Mouse (Mus musculus) adrenal gland, postnatal 36 days (tissue): ENCODE results near the gene Ccn2. TPM values are rescaled to one million over a fixed set of nuclear protein-coding genes. Genes with fewer than 3 reads are reported as not detected.

Experiments used
- DNase-seq, 2 experiments: peaks; one replicate each; pipeline ENCODE4 v3.0.0; 2021; ENCODE audit warnings: mixed read lengths in 1 of 2
- long read RNA-seq, 2 experiments: library from polyadenylated mRNA; stranded (forward); transcript quantifications; one replicate each; pipeline ENCODE4 v2.0.0; 2021; ENCODE audit warnings: borderline sequencing depth in 2 of 2
- total RNA-seq, 2 experiments: library from RNA; stranded (reverse); gene quantifications; 2 replicates each; pipeline ENCODE4 v1.2.3; 2021

The Ccn2 gene
- 10 to 100 TPM; 53.2 to 57.8 TPM for total RNA-seq
- long read RNA-seq, experiment 1, transcript Ccn2-201 (5 exons, 2,398 nt): major isoform, 52 of 71 reads
- long read RNA-seq, experiment 1, partial matches to known transcripts: 11 of 71 reads
- long read RNA-seq, experiment 1, other reads (novel, unspliced or antisense): 8 of 71 reads
- long read RNA-seq, experiment 2, transcript Ccn2-201 (5 exons, 2,398 nt): major isoform, 8 of 14 reads
- long read RNA-seq, experiment 2, partial matches to known transcripts: 6 of 14 reads
- long read RNA-seq, experiment 2, other reads (novel, unspliced or antisense): 0 of 14 reads

DNA sequence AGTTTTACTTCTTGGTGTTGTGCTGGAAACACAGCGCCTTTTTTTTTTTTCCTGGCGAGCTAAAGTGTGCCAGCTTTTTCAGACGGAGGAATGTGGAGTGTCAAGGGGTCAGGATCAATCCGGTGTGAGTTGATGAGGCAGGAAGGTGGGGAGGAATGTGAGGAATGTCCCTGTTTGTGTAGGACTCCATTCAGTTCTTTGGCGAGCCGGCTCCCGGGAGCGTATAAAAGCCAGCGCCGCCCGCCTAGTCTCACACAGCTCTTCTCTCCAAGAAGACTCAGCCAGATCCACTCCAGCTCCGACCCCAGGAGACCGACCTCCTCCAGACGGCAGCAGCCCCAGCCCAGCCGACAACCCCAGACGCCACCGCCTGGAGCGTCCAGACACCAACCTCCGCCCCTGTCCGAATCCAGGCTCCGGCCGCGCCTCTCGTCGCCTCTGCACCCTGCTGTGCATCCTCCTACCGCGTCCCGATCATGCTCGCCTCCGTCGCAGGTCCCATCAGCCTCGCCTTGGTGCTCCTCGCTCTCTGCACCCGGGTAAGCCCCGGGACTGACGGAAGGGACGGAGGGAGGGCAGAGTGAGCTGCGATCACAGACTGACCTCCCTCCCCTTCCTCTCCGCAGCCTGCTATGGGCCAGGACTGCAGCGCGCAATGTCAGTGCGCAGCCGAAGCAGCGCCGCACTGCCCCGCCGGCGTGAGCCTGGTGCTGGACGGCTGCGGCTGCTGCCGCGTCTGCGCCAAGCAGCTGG, at the start of gene Ccn2:
Gene Ccn2 (plus strand): TSS at position 193 of the 753 bp plus-strand sequence.
- peak; percentile 67 to 73 for DNase-seq

DNA sequence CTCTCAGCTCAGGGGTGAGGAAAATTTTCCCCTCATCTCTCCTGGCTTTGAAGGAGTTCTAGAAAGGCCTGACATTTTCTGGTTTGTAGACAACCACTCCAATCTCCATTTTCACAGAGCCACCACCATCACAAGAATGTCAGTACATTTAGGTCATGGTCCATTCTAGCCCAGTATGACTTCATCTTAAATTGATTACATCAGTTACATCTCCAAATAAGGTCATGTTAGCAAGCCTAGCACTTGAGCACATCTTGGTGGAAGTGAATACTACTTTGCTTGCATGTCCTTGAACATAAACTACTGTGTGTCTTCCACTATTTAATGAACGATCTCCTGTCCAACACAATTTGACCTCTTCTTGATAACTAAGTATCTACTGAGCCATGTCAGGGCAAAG, 42.4 kb upstream of the Ccn2 start:
- no peak for DNase-seq

DNA sequence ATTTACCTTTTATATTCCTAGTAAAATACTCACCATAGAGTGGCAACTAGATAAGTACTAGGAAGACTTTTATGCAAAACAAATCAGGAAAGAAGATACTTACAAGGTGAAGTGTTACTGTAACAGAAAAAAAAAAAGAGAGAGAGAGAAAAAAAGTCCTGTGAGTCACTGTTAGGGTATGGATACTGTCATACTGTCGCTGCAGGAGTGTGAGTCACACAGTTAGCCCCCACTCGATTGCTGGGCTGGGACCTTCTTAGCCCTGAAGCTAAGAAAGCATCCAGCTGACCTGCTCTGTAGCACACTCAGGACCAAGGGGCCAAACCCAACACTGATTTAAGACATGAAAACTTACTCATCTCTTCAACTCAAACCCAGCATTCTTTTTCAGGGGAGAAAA, 41.2 kb upstream of the Ccn2 start:
- no peak for DNase-seq

DNA sequence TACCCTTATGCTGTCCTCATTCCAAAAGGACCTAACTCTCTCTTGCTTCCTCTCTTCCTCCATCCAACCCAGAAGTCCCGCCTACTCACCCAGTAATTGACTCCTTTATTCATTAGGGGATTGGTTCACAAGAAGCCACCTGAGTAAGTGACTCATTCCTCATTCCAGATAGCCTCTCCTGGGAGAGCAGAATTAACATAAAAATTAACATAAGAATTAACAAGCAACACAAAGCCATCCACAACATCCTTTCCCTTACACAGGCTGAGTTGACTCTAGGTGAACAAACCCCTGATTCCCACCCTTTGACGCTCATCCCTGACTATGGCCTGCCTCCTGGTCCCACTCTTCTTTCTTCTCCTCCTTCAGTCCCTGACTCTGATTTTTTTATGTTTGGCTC, 36.9 kb upstream of the Ccn2 start:
- no peak for DNase-seq

DNA sequence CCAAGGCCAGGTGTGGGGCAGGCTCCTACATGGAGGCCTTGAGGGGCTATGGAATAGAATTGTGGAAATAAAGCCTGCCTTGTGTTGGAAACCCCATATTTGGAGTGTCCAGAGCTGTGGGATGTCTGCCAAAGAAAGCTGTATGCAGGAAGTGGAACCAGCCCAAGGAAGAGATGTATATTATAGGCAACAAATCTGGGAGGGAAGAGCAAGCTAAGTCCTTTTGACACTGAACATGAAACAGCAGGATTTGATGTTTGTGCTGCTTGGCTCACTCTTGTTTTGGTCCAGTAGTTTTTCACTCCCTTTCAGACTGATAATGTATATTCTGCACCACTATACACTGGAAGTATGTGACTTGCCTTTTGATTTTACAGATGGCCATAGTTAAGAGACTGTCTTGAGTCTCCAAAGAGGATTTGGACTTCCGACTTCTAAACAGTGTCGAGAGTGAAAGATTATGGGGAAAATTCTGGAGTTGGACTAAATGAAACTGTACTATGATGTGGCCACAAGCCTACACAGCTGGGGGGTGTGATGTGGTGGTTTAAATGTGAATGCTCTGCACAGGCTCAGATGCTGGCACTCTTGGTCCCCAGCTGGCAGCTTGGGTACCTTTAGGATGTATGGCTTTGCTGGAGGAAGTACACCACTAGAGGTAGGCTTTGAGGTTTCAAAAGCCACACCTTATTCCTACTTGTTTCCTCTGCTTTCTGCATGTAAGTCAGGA, 25.4 kb upstream of the Ccn2 start:
- no peak for DNase-seq

DNA sequence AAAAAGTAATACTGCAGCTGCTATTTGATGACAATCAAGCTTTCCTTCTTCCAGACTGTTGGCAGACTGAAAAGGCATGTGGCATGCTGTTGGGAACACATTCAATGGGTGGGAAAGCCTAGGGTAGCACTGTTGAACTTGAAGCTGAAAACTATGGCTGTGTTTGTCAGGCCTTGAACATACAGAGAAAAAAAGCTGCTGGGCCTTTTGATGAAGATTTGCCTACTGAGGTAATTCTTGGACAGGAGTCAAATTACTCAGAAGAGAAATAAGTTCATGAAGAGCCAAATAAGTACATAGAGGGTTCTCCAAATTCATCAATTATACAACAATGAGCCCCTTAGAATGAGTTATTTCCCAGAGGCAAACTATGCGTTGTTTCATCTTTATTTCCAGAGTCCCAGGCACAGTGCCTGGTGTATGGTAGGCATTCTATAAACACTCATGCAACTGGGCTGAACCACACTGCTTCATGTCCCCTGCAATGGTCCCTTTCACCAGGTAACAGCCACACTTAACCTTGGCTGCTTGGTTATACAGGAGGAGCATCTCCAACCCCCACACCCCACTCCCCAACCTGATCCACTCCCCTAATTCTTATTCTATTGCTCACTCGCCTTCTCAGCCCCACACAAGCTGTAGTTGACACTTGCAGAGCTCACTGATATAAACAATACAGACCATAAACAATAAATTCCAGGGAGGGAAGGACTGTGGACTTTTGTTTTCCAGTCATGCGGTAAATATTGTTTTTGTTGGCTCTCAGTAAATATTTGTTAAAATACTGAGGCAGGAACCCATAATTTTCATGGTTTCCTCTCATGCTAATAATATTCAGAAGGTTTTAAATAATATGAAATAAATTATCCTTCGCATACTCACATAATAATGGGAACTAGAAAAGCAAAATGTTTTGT, 22.9 kb upstream of the Ccn2 start:
- no peak for DNase-seq

DNA sequence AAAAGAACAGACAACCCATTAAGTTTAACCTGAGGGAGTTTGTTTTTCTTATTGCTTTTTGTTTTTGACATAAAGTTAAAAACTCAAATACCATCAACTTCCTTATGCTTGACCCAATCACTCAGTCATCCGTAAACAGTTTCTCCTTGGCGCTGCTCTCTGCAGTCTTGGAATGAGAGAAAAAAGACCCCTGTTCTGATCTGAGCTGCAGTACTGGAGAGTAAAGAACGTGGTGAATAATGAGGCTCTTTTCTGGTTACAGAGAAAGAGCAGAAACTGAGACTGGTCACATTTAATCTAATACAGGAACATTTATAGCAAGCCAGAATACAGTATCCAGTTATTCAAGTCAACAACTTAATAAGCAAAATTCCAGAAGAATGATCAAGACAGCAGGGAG, 21.8 kb upstream of the Ccn2 start:
- no peak for DNase-seq

DNA sequence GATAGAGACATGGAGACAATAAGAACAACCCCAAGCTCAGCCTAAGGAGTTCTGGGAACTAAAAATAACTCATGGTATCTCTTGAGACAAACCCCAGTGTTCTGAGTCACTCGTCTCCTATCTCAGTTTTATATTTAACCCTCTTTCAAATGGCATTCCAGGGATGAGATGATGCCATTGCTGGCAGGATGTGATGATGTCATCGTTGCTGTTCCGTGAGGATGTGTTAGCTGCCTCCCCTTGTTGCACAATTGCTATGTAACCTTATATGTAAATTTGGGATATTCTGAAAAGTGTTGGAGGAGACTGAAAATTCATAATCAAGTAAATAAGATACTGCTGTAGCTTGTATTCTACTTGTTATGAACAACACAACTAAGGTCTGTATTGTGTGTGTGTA, 14.2 kb upstream of the Ccn2 start:
- no peak for DNase-seq

DNA sequence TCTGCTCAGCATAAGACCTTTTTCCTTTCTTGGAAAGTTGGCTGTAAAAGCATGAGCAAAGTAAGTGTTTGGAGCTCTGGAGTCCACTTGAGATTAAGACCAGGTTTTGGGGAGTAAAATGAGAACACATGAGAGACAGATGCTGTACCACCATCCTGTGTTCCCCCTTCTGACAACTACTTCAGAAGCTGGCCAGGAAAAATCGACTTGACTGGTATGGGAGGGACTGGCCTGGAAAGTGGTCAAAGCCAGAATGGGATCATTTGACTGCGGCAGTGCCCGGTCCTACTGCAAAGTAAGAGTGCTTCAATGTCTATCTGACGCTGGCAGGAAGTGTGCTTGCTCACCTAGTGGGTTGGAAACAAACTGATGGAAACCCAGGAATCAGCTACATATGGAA, 6.4 kb upstream of the Ccn2 start:
- DNase-seq: no peak

DNA sequence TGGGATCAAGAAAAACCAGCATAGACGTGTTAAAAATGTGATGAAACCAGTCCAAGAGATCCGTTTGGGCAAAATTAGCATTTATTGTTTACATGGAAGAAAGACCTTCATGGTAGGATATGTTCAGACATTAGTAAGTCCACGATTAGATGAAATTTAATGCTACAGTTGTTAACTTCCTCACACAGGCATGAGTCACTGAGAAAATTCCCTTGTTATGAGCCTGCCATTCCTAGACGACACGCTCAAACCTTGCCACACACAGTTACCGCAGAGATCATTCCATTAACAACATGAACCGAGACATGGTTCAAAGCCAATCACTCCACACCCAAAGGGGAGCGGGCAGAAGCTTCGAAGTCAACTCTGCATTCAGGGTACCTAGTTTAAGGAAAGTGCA, 6.0 kb upstream of the Ccn2 start:
- no peak for DNase-seq

DNA sequence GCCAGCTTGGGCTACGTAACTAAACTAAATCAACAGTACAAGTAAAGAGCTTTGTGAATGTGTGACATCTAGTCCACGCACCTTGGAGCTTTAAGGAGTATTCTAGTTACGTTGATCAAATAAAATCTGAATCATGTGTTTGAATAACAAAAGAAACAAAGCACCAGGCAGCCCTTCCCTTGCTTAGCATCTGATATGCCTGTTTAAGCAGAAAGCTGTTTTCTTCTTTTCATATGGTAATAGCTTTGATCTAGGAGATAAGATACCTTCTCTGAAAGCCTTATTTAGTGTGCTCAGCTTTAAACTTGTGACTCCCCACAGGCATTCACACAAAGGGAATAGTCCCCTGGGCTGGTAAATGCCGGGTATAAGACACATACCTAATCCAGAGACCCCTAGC, 4.7 kb upstream of the Ccn2 start:
- no peak for DNase-seq

DNA sequence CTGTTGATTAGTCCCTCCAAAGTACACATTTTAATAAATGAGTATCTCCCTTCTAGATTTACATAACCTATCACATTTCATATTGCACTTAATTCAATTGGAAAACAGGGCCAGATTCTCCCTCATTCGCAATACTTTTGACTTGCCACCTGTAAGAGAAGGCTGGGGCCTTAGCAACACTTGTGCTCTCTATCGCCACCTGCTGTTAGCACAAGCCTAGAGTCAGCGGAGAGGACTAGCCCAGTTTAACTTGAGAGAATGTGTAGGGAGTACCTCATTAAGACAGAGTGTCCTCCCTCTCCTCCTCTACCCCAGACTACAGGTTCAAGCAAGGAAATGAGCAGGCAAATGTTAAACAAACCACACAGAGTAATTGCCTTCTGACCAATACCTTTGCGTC, 4.1 kb upstream of the Ccn2 start:
- peak; percentile 86 to 87 for DNase-seq

DNA sequence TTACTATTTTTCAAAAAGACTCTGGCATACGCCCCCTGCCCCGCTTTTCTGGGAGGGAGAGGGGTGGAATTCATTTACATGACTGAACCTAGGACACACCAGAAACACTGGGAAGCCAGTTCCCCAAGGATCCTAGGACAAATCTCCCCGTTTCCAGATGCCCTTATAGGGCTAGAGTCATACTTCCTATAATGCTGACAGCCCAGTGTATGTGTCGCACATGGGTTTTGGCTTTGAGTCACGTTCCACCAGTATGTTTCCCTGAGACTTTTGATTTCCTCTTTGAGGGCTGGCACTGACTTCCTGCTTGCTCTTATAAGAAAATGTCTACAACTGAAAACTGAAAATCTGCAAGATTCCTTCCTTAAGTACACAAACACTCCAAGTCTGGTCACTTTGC, 3.5 kb upstream of the Ccn2 start:
- no peak for DNase-seq

DNA sequence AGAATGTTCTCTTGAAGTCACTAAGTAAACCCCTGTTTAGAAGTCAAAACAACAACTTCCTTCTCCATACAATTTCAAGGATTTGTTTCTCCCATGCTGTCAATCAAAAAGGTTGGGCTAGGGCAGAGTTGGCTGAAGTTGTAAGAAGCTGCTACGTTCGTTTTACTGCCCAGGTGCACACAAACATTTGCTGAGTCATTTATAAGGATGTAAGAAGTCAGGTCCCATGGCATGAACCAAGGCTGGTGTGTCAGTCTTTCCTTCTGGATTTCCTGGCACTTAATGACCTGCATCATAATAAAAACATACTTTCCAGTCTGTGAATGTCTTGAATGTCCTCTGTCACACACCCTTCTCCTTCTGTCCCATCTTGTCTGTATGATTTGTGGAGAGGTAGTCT, 2.9 kb upstream of the Ccn2 start:
- DNase-seq: no peak

DNA sequence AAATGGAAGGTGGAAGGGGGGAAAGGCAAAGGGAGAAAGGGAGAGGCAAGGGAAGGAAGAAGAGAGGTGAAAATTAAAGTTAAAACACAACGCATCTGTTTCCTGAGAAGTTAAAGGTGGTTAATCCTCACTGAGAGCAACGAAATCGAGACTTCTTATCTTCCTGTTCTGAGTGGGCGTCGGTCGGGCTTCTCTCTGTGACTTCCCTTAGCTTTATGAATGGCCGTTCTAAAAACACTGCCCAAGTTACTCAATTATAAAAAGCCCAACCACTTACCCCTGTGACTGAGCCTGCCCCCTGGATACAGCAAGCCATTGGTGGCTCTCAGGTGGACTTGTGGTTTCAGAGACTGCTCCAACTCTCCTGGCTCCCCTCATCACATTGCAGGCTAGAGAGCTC, 2.3 kb upstream of the Ccn2 start:
- DNase-seq: no peak

DNA sequence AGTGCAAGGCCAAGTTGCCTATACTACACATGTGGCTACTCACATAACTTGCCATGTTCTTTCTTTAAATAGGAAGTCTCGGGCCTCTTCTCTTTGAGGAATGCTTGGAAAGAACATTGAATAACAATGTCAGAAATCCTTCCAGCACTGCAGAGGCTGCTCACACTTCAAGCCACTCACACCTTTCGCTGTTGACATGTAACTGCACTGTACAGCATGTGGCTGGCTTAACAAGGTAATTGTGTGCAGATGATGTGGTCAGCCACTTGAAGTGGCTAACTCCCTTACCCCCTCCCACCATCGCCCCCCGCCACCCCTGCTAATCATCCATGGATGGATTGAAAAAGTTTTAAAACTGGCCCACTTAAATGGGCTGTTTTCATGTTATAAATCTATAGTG, 1.7 kb upstream of the Ccn2 start:
- DNase-seq: no peak

DNA sequence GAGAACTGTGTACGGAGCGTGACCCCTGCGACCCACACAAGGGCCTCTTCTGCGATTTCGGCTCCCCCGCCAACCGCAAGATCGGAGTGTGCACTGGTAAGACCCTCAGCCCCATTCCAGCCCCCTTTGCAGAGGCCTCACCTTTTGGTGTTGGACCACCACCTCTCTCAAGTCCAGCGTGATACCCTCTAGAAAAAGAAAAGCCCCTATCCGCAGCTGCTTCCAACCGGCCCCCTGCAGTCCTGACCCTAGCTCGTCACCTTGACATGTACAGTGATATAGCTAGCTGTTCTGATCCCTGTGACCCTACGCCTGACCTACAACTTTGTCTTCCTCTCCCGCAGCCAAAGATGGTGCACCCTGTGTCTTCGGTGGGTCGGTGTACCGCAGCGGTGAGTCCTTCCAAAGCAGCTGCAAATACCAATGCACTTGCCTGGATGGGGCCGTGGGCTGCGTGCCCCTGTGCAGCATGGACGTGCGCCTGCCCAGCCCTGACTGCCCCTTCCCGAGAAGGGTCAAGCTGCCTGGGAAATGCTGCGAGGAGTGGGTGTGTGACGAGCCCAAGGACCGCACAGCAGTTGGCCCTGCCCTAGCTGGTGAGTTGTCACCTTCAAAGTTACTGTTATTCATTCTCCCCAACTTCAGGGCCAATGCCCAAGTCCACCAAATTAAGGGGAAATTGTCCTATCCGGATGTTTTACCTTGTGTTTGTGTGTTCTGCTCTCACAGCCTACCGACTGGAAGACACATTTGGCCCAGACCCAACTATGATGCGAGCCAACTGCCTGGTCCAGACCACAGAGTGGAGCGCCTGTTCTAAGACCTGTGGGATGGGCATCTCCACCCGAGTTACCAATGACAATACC, 994 bp downstream of the Ccn2 start:
- DNase-seq: peak; percentile 30 to 47

DNA sequence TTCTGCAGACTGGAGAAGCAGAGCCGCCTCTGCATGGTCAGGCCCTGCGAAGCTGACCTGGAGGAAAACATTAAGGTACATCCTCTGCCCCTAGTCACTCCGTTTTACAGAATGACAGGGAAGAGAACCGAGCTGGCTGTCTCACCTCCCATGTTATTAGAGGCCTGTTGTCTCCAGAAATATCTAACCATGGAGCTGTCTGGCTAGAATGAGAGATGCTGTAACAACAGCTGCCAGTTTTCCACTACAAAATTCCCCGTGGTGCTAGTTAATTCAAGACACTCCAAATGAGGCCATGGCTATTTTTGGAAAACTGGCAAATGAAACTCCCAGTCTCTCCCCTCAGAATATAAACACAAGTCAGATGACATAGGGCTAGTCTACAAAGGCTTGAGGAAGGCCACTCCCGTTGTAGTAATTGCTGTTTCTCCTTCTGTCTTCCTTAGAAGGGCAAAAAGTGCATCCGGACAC, 1.7 kb downstream of the Ccn2 start:
- DNase-seq: no peak

DNA sequence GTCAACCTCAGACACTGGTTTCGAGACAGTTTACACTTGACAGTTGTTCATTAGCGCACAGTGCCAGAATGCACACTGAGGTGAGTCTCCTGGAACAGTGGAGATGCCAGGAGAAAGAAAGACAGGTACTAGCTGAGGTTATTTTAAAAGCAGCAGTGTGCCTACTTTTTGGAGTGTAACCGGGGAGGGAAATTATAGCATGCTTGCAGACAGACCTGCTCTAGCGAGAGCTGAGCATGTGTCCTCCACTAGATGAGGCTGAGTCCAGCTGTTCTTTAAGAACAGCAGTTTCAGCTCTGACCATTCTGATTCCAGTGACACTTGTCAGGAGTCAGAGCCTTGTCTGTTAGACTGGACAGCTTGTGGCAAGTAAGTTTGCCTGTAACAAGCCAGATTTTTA, 2.5 kb downstream of the Ccn2 start:
- no peak for DNase-seq

DNA sequence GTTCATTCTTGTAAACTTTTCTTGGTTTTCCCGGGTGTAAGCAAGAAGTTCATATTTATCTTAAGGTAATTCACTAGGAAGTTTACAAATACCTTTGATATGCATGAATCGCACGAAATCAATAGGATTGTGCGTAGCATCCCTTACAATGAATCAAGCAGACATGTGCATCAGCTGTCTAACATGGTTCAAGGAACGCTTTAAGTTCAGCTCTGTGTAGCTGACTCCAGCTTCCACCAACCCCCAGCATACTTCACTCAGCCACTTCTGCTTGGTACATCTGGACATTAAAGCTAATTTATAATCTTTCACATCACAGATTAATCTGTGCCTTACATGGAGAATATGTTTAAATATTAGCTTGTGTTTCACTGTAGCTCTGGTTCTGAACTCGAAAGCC, 3.5 kb downstream of the Ccn2 start:
- DNase-seq: no peak

DNA sequence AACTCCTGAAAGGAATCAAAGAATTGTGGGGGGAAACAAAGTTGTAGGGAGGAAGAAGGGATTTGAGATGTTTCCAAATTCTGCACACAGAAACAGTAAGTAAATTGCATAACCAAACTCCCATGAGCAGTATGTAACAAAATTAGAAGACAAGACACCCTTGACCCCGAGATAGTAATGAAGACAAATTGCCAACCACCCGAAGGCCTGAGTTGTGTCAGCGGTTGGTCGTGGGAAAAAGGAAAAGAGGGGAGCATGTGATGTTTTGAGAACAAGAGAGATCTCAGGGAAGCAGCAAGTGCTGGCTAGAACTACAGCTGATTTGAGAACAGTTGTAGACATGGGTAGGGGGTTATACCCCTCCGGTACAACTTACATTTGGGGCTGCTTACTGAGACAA, 4.6 kb downstream of the Ccn2 start:
- peak in 1 of 2 experiments; percentile 7 for DNase-seq
